Mouse (Mus musculus): ENCODE results near the gene Snrpf.

DNA sequence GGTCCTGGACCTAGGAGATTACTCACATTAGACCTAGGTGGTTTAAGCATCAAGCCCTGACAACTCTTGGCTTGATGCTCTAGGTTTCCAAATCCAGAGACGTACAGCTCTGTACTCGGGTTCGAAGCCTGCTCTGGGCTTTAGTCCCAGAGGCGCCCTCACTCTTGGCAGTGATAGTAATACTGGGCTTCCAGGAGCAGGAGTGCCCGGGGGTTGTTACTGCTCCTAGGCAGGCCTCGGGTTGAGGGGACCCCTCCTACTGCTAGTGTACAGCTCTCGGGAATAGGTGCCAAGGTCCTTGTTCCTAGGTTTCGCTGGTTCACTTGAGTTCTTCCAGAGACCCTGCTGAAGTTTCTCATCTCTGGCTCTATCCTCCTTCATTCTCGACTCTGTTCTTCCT lies 16.8 kb upstream of the Snrpf start:
- TF ChIP-seq CTCF (IDR thresholded peaks at IDR 0.05; ENCODE audit: low read depth) (no peak), EP300 (optimal IDR thresholded peaks at IDR 0.05) (no peak)
